Mouse (Mus musculus) heart, embryonic 16.5 days (tissue): ENCODE results near the gene Coro2a. TPM values are rescaled to one million over a fixed set of nuclear protein-coding genes. Genes with fewer than 3 reads are reported as not detected.
"Not testable (repeated sequence)": the region's sequence is repeated elsewhere in the genome, so short reads cannot be mapped to it uniquely, and the experiment has no call there.

Experiments
- ATAC-seq: fragments of 200-750 bp; cut with Nextera tagmentation; replicated peaks from 2 replicates; pipeline ENCODE4 v1.8.0; 2017; ENCODE audit warnings: moderate number of reproducible peaks; ENCODE audit not compliant: insufficient read depth, low FRiP score; ENCODE audit errors: extremely low read depth
- H3K27ac ChIP-seq: fragments of 300-500 bp; sonication (generic); 2 replicates; pipeline ENCODE4 v1.5.1; 2014; ENCODE audit warnings: mild to moderate bottlenecking, low read length, control low read depth, moderate library complexity
- H3K27me3 ChIP-seq: fragments of 300-500 bp; sonication (generic); 2 replicates; pipeline ENCODE4 v1.6.1; 2014; ENCODE audit warnings: low read length, mixed read lengths; ENCODE audit not compliant: control insufficient read depth, insufficient read depth
- H3K36me3 ChIP-seq: fragments of 300-500 bp; sonication (generic); 2 replicates; pipeline ENCODE4 v1.6.1; 2014; ENCODE audit not compliant: control insufficient read depth, insufficient read depth
- H3K4me1 ChIP-seq: fragments of 300-500 bp; sonication (generic); 2 replicates; pipeline ENCODE4 v1.6.1; 2014; ENCODE audit warnings: low read length, mixed read lengths; ENCODE audit not compliant: control insufficient read depth, insufficient read depth
- H3K4me2 ChIP-seq: fragments of 300-500 bp; sonication (generic); 2 replicates; pipeline ENCODE4 v1.6.1; 2014; ENCODE audit warnings: low read depth, mild to moderate bottlenecking, control low read depth, low read length
- H3K4me3 ChIP-seq: fragments of 300-500 bp; sonication (generic); 2 replicates; pipeline ENCODE4 v1.5.1; 2014; ENCODE audit warnings: mild to moderate bottlenecking, control low read depth, low read length
- H3K9ac ChIP-seq: fragments of 300-500 bp; sonication (generic); 2 replicates; pipeline ENCODE4 v1.6.1; 2014; ENCODE audit warnings: low read length, control low read depth
- H3K9me3 ChIP-seq: fragments of 300-500 bp; sonication (generic); replicated peaks from 2 replicates; pipeline ENCODE4 v1.6.1; 2016; ENCODE audit warnings: low read length; ENCODE audit not compliant: control insufficient read depth
- WGBS: fragments of 180-500 bp; shearing (Covaris S2); extraction: QIAGEN DNeasy Blood & Tissue Kit; methylation state at CpG from one replicate; pipeline ENCODE4 v1.1.7; 2014; 5-methylcytosine and 5-hydroxymethylcytosine counted together
- polyA plus RNA-seq: library from polyadenylated mRNA; unstranded; fragments of >200 nt; fragmentation: Nextera tagmentation; extraction: Ambion mirVana; gene quantifications from 2 replicates; pipeline ENCODE4 v1.2.1, GENCODE M21; 2015

Coro2a gene
- polyA plus RNA-seq, 1 experiment from 2014 or later: 7.1 TPM

- H3K4me3 ChIP-seq, H3K9ac ChIP-seq, H3K4me2 ChIP-seq, H3K27me3 ChIP-seq, ATAC-seq, H3K9me3 ChIP-seq, H3K27ac ChIP-seq, H3K36me3 ChIP-seq: not testable (repeated sequence)
- 63% methylated on average over 3 of the region's 3 CpGs for WGBS
- H3K4me1 ChIP-seq: peaks cover 10% of the 10 kb centered on the region
Observed at GRCm38 (mm10) chr4:46584536-46584935, 17.5 kb downstream of the Coro2a start.

- not testable (repeated sequence) for H3K27me3 ChIP-seq, H3K4me3 ChIP-seq, ATAC-seq, H3K9me3 ChIP-seq, H3K36me3 ChIP-seq, H3K4me2 ChIP-seq, H3K9ac ChIP-seq, H3K27ac ChIP-seq
- 91% methylated on average over 2 of the region's 6 CpGs for WGBS
- H3K4me1 ChIP-seq: peaks cover 10% of the 10 kb centered on the region
Observed at GRCm38 (mm10) chr4:46584084-46584483, 17.9 kb downstream of the Coro2a start.

GRCm38 (mm10) chr4:46582024-46582423 lies 20.0 kb downstream of the Coro2a start:
- ATAC-seq, H3K36me3 ChIP-seq: not testable (repeated sequence)
- WGBS: 82% methylated on average over 9 of the region's 9 CpGs

GRCm38 (mm10) chr4:46581577-46581976 lies 20.4 kb downstream of the Coro2a start:
- not testable (repeated sequence) for H3K4me2 ChIP-seq, H3K9me3 ChIP-seq, H3K36me3 ChIP-seq, H3K4me3 ChIP-seq, H3K9ac ChIP-seq, ATAC-seq, H3K27me3 ChIP-seq, H3K27ac ChIP-seq, H3K4me1 ChIP-seq
- 94% methylated on average over 22 of the region's 22 CpGs for WGBS

More at GRCm38 (mm10) chr4:46582024-46582423, 20.0 kb downstream of the Coro2a start:
- not testable (repeated sequence) for H3K4me3 ChIP-seq, H3K27ac ChIP-seq, H3K27me3 ChIP-seq, H3K9ac ChIP-seq, H3K4me1 ChIP-seq, H3K9me3 ChIP-seq, H3K4me2 ChIP-seq

- not testable (repeated sequence) for ATAC-seq, H3K9ac ChIP-seq, H3K36me3 ChIP-seq, H3K27ac ChIP-seq, H3K4me2 ChIP-seq, H3K27me3 ChIP-seq, H3K4me3 ChIP-seq, H3K9me3 ChIP-seq, H3K4me1 ChIP-seq
- WGBS: 85% methylated on average over 15 of the region's 15 CpGs
Observed at GRCm38 (mm10) chr4:46580799-46581243, 21.2 kb downstream of the Coro2a start.

DNA sequence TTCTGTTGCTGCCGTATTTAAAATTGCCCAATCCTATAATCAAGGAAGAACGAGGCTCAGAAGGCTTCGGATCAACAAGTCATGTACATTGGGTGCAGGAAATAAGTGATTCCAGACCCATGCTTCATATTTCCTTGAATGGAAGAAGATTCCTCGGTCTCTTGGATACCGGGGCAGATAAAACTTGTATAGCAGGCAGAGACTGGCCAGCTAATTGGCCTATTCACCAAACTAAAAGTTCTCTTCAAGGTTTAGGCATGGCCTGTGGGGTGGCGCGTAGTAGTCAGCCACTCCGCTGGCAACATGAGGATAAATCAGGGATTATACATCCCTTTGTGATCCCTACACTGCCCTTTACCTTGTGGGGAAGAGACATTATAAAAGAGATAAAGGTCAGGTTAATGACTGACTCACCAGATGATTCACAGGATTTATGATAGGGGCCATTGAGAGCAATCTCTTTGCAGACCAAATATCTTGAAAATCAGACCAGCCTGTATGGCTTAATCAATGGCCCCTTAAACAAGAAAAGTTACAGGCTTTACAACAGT lies 23.1 kb downstream of the Coro2a start:
- not testable (repeated sequence) for H3K4me2 ChIP-seq, H3K9me3 ChIP-seq, H3K27ac ChIP-seq, H3K36me3 ChIP-seq, ATAC-seq, H3K27me3 ChIP-seq, H3K4me3 ChIP-seq, H3K4me1 ChIP-seq, H3K9ac ChIP-seq
- WGBS: 92% methylated on average over 8 of the region's 8 CpGs

DNA sequence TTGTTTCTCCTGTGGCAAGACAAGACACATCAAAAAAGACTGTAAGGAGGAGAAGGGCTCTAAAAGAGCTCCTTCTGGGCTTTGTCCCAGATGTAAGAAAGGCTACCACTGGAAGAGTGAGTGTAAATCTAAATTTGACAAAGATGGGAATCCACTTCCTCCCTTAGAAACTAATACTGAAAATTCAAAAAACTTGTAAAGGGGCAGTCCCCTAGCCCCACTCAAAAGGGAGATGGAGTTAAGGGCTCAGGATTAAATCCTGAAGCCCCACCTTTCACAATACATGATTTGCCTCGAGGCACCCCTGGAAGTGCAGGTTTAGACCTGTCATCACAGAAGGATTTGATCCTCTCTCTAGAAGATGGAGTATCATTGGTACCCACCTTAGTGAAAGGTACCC lies 23.8 kb downstream of the Coro2a start:
- 48% methylated on average over 1 of the region's 1 CpGs for WGBS
- no peak for ATAC-seq
- no peaks in the 10 kb centered on the region for H3K36me3 ChIP-seq
- H3K27me3 ChIP-seq: no peaks in the 10 kb centered on the region
- H3K27ac ChIP-seq: no peak overlapping the region
- H3K4me1 ChIP-seq: no peaks in the 10 kb centered on the region
- H3K4me2 ChIP-seq: no peak overlapping the region
- no peaks in the 10 kb centered on the region for H3K9me3 ChIP-seq
- H3K9ac ChIP-seq: no peak overlapping the region
- H3K4me3 ChIP-seq: no peak overlapping the region

- H3K27ac ChIP-seq, H3K4me2 ChIP-seq, H3K4me1 ChIP-seq, H3K27me3 ChIP-seq, H3K9ac ChIP-seq, H3K9me3 ChIP-seq, H3K36me3 ChIP-seq, H3K4me3 ChIP-seq, ATAC-seq: not testable (repeated sequence)
- 79% methylated on average over 6 of the region's 10 CpGs for WGBS
Observed at GRCm38 (mm10) chr4:46575509-46576284, 26.3 kb downstream of the Coro2a start.

- ATAC-seq: no peak
- Histone ChIP-seq H3K4me3 (no peak overlapping the region), H3K9ac (no peak overlapping the region), H3K9me3 (no peaks in the 10 kb centered on the region), H3K4me1 (no peaks in the 10 kb centered on the region), H3K4me2 (no peak overlapping the region; the same call in 1 of the 2 replicates), H3K27ac (no peak overlapping the region), H3K36me3 (no peaks in the 10 kb centered on the region), H3K27me3 (no peaks in the 10 kb centered on the region)
- WGBS: 45% methylated on average over 10 of the region's 12 CpGs
Observed at GRCm38 (mm10) chr4:46574841-46575240, 27.2 kb downstream of the Coro2a start.
